Mouse (Mus musculus) E14TG2a.4 (cell line): ENCODE measurements around the gene Tmem82.
A peak's percentile ranks its signal among the peaks of the same experiment; 100 is the strongest.

Experiments
- H3K27me3 ChIP-seq: 2 replicates; pipeline ENCODE4 v1.6.1; 2014; ENCODE audit warnings: low read length, control low read depth; ENCODE audit not compliant: insufficient read depth
- H3K36me3 ChIP-seq: 2 replicates; pipeline ENCODE4 v1.6.1; 2014; ENCODE audit warnings: low read length, control low read depth; ENCODE audit not compliant: insufficient read depth
- H3K4me1 ChIP-seq: replicated peaks from 2 replicates; pipeline ENCODE4 v1.6.1; 2014; ENCODE audit warnings: low read depth, low read length, control low read depth
- H3K4me3 ChIP-seq: replicated peaks from 2 replicates; pipeline ENCODE4 v1.5.1; 2014; ENCODE audit warnings: mild to moderate bottlenecking, low read length
- H3K9me3 ChIP-seq: 2 replicates; pipeline ENCODE4 v1.6.1; 2014; ENCODE audit warnings: low read length, control low read depth
- CTCF ChIP-seq: conservative IDR thresholded peaks from 2 replicates; pipeline ENCODE4 v1.5.1; 2014; ENCODE audit warnings: low read length
- NANOG ChIP-seq: IDR thresholded peaks from 2 replicates; pipeline ENCODE4 v1.6.1; 2014; ENCODE audit warnings: borderline replicate concordance, low read length, mixed read lengths
- POU5F1 ChIP-seq: IDR thresholded peaks from 2 replicates; pipeline ENCODE4 v1.6.1; 2014; ENCODE audit warnings: low read length, borderline replicate concordance

Tmem82 gene

DNA sequence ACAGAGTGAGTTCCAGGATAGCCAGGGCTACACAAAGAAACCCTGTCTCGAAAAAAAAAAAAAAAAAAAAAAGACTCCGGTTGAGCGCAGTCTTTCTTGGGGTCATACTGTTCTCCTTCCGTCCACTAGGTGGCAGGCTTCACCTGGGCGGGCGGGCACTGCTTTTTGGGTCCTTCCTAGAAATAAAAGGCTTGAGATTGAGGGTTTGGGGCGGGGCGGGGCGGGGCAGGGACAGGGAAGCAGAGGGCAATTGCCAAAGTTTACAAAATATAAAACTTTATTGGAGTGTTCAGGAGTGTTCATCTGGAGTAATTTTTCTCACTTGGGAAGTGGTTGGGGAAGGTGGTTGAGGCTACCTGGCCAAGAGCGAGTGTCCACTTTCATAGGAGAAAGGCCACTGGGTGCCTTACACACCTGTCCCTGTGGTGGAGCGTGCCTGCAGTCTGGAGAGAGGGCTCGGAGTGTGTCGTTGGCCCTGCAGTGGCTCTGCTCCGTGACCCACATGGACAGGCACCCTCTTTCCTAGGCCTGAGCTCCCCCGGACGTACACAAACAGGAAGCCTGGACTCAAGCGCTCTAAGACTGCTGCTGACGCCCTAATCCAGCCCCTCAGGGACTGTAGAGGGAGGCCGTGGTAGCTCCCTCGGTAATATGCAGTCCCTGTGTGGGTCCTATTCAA lies at the start of gene Tmem82:
Gene Tmem82, minus strand, starts transcription at position 69 of the 679 bp plus-strand sequence.
- H3K36me3 ChIP-seq: peaks cover 11% of the 10 kb centered on the region; the same call in 1 of the 2 replicates

DNA sequence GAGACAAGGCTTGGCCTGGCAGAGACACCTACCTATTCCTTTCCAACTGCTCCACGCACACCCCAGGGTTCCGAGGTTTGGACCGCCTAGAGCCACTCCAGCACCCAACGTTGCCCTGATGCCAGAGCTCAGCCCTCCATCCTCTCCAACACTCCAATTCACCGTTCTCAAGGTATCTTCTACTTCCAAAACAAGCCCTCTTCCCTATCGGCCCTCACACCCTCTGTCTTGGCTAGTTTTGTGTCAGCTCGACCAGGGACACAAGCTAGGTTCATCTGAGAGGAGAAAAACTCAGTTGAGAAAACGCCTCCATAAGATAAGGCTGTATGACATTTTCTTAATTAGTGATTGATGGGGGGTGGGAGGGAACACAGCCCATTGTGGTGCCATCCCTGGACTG lies 46.4 kb upstream of the Tmem82 start, which contains the start of gene Plekhm2:
Gene Plekhm2, minus strand, starts transcription at position 101 of the 400 bp plus-strand sequence.
- H3K4me3 ChIP-seq: peak within 1 kb of the TSS; percentile 78

More for the DNA sequence above, at the start of gene Tmem82:
- TF ChIP-seq NANOG (no peak), CTCF (peak; percentile 48), POU5F1 (no peak)
- Histone ChIP-seq H3K4me3 (peak within 1 kb of the TSS; percentile 78), H3K27me3 (0 out of 2 replicates have a peak, but pooled peaks cover 5% of the 10 kb centered on the region), H3K9me3 (no peaks in the 10 kb centered on the region), H3K4me1 (peaks cover 58% of the 10 kb centered on the region)

DNA sequence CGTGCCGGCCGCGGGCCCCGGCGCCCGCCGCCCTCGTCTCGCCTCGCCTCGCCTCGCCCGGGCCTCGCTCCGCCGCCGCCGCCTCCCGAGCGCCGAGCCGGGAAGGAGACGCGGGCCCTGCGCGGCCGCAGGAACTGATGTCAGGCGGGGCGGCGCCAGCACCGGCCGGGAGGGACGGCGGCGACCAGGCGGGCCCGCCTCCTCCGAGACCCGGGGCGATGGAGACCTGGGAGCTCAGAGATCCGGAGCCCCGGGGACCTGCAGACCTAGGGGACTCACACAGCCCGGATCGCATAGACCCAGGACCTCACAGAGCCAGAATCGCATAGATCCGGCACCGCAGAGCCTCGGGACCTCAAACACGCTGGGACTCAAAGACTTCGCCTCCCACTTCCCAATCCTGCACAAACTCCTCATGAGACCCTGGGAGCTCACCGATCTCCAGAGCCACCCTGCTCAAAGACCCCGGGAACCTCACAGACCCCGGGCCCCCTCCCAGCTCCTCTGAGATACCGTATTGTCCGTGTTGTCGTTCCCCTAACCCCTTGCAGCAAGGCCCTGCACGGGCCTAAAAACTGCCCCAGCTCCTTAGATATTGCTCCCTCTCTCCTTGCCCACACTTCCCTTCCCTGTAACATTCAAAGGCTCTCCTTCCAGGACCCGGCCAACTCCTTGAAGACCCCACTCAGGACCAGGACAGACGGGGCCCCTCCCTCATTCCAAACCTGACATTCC lies 45.7 kb upstream of the Tmem82 start:
- peaks cover 44% of the 10 kb centered on the region for H3K4me1 ChIP-seq
- peaks cover 35% of the 10 kb centered on the region for H3K27me3 ChIP-seq
- H3K4me3 ChIP-seq: peak overlapping the region; percentile 78
- H3K36me3 ChIP-seq: 0 out of 2 replicates have a peak, but pooled peaks cover under 1% of the 10 kb centered on the region
- TF ChIP-seq NANOG: no peak
- TF ChIP-seq POU5F1: no peak
- no peak for TF ChIP-seq CTCF
- H3K9me3 ChIP-seq: no peaks in the 10 kb centered on the region

More for the DNA sequence above, 46.4 kb upstream of the Tmem82 start, which contains the start of gene Plekhm2:
- no peaks in the 10 kb centered on the region for H3K36me3 ChIP-seq
- peaks cover 39% of the 10 kb centered on the region for H3K4me1 ChIP-seq
- TF ChIP-seq POU5F1: no peak
- TF ChIP-seq CTCF: no peak
- TF ChIP-seq NANOG: no peak
- peaks cover 35% of the 10 kb centered on the region for H3K27me3 ChIP-seq
- no peaks in the 10 kb centered on the region for H3K9me3 ChIP-seq

DNA sequence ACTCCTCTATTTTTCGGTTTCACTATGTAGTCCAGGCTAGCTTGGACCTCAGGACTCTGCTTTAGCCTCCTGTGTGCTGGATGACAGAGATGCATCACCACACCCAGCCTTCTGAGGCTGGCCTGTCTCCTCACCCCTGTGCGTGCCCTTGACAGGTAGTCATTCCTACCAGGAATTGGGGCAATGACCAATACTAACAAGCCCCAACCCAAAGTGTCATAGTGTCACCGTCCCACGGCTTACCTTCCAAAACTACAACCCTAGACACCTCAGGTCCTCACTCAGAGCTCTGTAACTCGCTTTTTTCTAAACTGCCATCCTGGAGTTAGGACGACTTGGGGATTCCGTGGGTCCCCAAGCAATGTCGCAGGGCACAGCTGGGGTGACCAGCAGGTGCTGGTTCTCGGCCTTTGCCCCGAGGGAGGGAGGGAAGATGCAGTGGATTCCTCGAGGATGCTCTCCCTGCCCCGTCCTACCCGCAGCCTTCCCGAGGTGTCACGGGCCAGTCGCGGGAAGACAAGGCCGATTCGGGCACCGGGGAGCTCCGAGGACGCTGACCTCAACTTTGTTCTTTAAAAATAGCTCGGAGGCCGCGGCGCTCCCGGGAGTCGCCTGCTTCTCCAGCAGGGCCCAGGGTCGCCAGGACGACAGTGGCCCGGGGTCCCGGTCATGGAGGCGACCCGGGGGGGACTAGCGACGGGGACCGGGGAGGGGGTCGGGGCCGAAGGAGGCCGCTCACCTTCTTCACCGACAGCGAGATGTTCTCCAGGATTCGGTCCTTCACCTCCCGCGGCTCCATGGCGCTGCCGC lies 44.9 kb upstream of the Tmem82 start:
- TF ChIP-seq CTCF: no peak
- TF ChIP-seq POU5F1: no peak
- TF ChIP-seq NANOG: no peak
- peak overlapping the region; percentile 78 for H3K4me3 ChIP-seq
- H3K9me3 ChIP-seq: no peaks in the 10 kb centered on the region
- H3K36me3 ChIP-seq: 0 out of 2 replicates have a peak, but pooled peaks cover 3% of the 10 kb centered on the region
- H3K27me3 ChIP-seq: peaks cover 35% of the 10 kb centered on the region
- peaks cover 44% of the 10 kb centered on the region for H3K4me1 ChIP-seq

DNA sequence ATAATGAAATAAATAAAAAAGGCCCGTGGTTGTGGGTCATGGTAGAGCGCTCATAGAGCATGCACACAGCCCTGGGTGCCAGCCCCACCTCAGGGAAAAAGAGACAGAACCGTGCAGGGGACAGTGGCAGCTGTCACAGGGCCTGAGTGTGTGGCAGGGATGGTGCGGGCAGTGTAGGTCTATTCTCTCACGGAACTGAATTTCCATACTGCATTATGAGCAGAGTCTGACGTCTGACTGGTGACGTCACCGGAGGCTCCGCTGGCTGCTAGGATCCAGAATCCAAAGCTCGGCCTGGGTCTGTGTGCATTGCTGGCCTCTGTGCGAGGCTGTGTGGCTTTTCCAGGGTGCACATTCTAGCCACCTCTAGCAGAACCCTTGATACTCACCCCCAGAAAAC lies 42.5 kb upstream of the Tmem82 start:
- no peak overlapping the region; the same call in 1 of the 2 replicates for H3K4me3 ChIP-seq
- TF ChIP-seq POU5F1 (no peak), CTCF (no peak), NANOG (no peak)
- H3K36me3 ChIP-seq: peaks cover 3% of the 10 kb centered on the region; the same call in 1 of the 2 replicates
- H3K4me1 ChIP-seq: peaks cover 38% of the 10 kb centered on the region
- H3K9me3 ChIP-seq: no peaks in the 10 kb centered on the region
- peaks cover 34% of the 10 kb centered on the region for H3K27me3 ChIP-seq

- Histone ChIP-seq H3K36me3 (peaks cover 3% of the 10 kb centered on the region; the same call in 1 of the 2 replicates), H3K4me3 (no peak overlapping the region), H3K27me3 (peaks cover 23% of the 10 kb centered on the region), H3K9me3 (no peaks in the 10 kb centered on the region), H3K4me1 (peaks cover 36% of the 10 kb centered on the region)
- TF ChIP-seq NANOG: no peak
- TF ChIP-seq POU5F1: no peak
- peak; percentile 28; the same call in 1 of the 2 replicates for TF ChIP-seq CTCF
Observed at GRCm38 (mm10) chr4:141659739-141660138, 41.3 kb upstream of the Tmem82 start.

DNA sequence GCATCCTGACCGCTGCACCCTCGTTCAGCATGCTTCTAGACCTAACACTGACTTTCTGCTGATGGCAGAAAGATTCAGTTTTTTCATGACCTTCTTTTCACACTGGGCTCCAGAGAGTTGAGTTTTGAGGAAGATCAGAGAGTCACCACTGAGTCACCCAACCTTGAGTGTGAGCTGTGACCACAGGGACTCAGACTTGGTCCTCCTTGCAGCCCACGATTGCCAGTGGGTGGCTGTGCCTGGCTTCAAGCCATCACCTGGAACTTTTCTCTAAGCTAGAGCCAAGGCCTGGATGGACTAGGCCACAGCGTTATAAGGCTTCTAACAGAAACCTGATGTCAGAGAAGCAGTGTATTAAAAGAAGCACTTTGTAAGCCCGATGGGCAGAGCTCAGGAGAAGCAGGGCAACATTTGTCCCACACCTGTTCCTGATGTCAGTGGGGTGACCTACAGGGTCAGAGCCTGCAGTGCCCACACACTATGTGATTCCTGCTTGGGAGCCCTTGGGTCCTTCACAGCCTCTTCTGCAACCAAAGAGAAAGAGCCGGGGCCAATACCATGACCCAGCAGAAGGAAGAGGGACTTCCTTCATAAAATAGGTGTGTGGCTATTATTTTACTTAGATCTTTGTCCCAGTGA lies 40.5 kb upstream of the Tmem82 start:
- H3K4me3 ChIP-seq: no peak overlapping the region
- TF ChIP-seq NANOG (no peak), CTCF (no peak), POU5F1 (no peak)
- H3K27me3 ChIP-seq: peaks cover 16% of the 10 kb centered on the region
- H3K4me1 ChIP-seq: peaks cover 29% of the 10 kb centered on the region
- H3K36me3 ChIP-seq: peaks cover 3% of the 10 kb centered on the region; the same call in 1 of the 2 replicates
- no peaks in the 10 kb centered on the region for H3K9me3 ChIP-seq
